Mouse (Mus musculus) frontal cortex, postnatal 14 days (tissue): Measurements from ENCODE around the gene Klhl11.

ENCODE experiments used
- DNase-seq, 2 experiments: peaks; one replicate each; pipeline ENCODE4 v3.0.0; 2022; ENCODE audit warnings: low spot score in 2 of 2

Klhl11 gene

DNA sequence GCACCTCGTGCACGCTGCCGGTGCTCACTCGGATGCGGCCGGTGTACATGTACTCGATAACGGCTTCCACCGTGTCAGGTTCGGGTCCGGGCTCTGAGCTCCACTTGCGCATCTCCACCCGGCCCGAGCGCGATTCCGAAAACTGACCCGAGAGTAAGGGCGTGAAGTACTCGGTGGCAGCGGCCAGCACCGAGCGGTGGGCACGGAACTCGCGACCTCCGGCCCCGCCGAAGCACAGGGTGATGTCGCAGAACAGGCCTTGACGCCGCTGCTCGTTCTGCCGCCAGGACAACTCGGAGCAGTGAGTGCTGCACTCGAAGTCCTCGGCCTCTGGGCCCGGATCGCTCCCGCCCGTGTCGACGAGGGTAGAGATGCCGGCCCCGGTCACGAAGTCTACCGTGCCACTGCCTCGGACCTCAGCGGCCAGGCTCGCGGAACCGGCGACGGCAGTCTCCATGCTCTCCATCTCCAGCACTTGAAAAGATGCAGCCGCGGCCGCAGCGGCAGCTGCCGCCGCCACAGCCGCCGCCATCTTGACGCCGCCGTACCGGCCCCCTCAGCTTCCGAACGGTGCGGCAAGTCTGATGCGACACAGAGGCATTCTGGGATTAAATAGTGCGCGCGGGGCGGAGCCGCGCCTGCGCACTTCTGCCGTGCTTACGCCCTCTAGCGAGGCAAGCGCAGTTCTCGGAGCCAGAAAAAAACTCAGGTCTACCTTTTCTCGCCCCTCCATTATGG is at the start of gene Klhl11:
Klhl11 (minus strand) TSS at position 545 of the 738 bp plus-strand sequence.
- peak; percentile 83 to 90 for DNase-seq

DNA sequence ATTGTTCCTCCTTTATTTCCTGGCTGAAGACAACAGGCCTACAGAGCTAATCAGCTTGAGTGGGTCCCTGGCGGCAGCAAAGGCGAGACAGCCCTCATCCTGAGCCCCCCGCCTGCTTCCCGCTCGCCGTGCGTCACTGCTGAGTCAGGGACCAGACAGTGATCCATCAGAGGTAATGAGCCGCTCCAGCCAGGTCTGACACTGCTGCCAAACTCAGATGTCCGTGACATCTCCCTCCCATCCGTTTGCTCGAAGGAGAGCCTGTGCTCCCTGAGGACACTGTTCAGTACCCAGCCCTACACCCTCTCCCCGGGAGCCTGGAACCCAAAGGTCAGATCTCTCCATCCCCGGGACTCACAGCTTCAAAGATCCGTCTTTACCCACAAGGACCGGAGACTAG is 48.3 kb upstream of the Klhl11 start:
- no peak for DNase-seq

DNA sequence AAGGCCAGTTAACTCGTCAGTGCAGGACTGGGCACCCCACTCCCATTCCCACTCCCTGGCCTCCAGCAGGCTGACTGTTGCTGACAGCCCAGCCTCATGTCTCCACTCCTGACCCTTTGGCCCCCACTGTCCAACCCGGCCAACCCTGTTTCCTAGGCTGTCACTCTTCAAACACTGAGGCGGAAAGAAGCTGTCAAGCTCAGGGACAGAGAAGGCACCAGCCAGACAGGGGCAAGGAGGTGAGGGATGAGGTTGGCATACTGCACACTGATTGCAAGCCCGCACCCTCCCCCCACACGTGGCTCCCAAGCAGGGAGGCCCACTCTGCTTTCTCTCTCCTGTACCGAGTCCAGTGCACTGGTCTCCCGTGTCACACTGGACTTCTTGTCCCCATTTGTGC is 46.6 kb upstream of the Klhl11 start:
- no peak for DNase-seq

DNA sequence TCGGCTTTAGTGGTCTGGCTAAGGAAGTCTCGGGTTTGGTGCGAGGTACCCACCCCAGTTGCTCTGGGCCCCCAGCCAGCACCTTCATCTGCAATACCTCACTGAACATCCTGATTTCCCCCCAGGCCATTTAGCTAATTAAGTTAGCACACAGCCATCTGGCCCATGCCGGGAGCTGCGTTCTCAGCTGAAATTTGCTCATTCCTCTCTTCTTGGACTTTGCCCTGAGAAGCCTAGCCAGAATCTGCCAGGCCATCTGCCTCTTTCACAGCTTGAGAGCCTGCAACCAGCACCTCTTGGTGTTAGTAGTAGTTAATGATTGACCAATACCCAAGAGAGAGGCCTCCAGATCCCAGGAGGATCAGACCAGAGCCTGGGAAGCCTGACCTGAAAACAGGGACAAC is 45.6 kb upstream of the Klhl11 start:
- DNase-seq, result no peak

DNA sequence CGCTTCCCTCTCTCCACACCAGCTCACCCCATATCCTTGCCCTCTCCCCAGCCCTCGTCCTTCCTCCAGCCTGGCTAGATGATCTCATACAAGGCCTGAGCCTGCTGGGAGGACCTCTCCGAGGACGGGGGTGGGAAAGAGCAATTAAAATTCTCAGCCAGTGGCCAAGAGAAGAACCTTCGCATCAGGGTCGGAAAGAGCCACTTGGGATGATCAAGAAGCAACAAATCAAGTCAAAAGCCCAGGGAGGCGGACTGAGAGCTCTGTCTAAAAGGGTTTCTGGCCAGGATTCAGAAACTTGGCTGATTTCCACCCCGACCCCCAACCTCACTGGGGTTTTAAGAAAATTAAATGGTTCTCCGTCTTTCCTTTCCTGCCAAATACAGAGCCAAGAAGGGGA is 43.8 kb upstream of the Klhl11 start:
- no peak for DNase-seq

DNA sequence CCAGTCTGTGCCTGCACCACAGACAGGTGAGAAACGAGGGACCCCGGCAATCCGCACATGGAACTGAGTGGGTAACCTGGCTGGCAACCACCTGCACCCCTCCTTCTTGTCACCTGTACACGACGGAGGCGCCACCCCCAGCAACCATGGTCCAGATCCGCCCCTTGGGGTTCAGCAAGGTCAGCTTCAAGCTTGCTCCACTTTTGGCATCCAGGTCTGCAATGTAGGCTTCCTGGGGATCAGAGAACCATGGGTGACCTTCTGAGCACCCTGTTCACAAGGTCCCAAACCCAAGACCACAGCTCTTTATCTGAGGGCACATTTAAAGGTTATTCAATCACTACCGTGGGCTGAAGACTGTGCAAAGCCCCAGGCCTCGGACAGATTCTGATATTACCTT is 43.2 kb upstream of the Klhl11 start:
- DNase-seq, result no peak

DNA sequence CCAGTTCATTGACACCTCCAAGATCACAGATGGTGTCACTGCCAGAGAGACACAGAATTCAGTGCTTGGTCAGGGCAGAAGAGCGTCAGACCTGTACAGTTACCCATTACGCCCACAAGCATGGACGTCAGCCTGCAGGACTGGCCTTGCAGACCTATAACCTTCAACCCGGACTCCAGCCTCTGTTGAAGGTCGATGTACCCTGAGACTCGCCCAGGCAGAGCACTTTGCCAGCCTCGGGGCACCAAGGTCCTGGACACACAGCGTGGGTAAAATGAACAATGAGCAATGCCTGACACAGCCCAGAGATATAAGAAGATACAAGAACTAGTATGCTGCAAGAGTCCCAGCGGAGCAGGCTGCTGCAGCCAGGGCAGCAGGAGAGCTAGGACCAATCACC is 42.5 kb upstream of the Klhl11 start:
- DNase-seq, result no peak

DNA sequence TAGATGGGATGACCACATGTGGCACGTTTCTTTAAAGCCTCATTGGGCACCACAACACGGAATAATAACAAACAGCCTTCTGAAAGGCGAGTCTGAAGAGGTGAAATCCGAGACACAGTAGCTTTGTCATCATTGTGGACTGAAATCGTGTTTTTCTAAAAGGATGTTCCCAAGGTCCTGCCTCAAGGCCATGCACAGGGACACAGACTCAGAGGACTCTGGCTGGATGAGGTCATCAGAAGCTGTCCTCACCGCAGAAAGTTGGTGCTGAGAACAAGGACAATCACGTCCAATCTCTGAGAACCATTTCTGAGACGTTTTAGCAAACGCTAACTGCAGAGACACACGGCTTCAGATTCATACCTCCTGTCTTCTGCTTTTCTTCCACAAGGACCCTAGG is 41.2 kb upstream of the Klhl11 start:
- DNase-seq, result no peak

DNA sequence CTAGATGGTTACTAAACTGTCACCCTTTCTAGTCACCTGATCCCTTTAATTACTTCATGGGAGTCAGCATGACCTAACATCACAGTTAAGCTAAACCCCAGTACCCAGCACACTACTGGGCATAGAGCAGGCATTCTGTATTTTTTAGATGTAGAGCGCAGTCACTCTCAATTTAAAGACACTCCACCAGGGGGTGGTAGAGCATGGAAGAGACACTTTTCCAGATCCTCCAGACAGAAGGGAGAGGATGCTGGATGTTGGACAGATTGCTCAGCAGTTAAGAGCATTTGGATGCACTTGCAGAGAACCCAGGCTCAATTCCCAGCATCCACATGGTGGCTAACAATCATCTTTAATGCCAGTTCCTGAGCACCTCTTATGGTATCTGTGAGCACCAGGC is 39.8 kb upstream of the Klhl11 start:
- DNase-seq, result no peak

DNA sequence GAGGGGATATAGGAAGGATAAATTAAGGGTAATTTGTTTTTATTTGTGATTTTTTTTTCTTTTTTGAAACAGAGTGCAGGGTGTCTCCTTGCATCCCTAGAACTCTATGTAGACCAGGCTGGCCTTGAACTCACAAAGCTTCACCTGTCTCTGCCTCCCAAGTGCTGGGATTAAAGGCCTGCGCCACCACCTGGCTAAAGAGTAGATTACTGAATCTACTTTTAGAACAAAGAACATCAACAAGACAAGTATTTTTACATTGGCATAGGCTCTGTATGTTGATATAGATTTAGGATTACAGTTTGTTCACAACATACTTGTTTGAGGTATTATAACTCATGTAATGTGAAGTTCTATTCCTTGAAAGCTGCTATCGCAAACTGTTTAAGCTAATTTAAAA is 38.0 kb upstream of the Klhl11 start:
- no peak for DNase-seq

DNA sequence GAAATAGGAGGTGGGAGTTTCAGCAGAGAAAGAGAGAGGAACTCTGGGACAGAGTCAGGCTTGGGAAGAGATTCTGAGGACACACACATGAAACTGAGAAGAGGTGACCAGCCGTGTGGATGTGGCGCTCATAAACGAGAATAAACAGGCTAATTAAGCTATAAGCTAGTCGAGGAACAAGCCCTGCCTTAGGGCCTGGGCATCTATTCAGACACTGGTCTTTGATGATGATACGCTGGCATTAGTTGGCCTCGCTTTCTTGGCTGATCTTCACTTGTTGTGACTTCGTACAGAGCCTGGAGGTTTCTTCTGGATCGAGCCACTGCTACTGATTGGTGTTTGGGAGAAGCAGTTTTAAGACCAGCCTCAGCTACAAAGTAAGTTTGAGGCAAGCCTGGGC is 33.5 kb upstream of the Klhl11 start:
- no peak for DNase-seq

DNA sequence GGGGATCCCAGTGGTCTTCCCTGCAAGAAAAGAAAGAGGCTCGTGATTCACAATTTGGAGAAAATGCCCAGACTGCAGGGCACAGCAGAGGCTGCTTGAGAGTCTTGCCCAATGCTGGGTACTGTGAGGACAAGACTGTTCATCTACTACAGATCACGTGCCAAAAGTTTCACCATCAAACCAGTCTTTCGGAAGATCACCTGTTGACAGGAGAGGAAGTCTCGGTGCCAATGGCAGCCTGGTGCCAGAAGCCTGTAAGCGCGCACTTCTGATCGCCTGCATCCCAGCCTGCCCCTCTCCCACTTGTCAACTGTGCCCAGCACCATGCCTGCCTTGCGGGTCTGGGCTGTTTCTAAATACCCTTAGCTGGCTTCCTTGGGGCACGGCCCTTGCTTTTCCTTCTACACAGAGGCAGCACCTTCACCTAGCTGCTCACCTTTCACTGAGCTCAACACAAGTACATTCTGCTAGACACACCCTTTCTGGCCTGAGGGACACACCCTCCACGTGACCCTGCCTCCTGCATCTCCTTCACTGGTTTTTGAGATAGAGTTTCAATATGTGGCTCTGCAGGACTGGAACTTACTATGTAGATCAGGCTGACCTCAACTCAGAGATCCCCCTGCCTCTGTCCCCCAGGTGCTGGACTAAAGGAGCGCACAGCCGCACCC is 32.6 kb upstream of the Klhl11 start:
- no peak for DNase-seq

DNA sequence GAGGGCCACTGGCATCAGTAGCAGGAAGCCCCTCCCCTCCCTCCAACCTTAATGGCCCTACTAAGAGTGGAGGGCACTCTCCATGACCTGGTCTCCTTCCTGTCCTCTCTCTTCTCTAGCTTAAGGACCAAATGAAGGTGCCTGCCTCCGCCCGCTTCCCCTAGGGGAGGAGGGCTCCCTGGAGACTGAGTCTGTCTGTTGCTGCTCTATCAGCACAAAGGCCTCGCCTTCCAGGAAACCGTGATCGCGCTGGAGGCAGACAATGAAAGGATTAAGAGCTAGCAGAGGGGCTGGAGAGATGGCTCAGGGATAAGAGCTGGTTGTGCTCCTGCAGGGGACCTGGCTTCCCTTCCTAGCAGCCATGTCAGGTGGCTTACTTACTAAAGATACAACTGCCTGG is 28.8 kb upstream of the Klhl11 start:
- DNase-seq, result no peak

DNA sequence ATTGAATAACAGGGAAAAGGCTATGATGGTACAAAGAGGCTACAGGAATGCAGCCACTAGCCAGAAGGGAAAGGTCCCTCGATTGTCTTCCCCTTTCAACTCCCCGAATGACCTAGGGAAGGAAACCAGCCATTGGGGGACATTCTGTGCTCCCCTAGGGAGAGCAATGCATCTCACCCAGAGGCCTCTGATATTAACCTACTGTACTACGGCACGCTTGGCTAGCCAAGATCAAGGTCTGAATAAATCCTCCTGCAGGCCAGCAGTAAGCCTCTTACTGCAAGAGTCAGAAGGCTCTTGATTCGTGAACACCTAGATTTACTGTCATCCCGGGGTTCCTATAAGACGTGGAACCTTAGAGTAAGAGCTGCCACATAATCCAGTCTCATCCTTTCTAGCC is 28.1 kb upstream of the Klhl11 start:
- no peak for DNase-seq

DNA sequence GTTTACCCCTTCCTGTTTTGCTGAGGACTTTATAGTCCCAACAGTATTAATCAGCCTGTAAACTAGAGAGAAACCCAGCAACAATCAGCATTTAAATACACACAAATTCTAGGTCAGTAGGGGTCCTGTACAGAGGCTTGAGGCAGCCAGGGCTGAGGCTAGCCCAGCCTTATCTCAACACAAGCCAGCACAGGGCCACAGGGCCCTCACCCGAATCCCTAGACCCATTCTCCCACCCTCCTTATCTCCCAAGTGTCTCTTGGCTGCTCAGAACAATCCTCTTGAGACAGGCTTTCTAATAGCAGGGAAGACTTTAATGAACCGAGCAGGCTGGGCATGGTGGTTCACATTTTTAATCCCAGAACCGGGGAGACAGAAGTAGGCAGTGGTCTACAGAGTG is 27.7 kb upstream of the Klhl11 start:
- no peak for DNase-seq

DNA sequence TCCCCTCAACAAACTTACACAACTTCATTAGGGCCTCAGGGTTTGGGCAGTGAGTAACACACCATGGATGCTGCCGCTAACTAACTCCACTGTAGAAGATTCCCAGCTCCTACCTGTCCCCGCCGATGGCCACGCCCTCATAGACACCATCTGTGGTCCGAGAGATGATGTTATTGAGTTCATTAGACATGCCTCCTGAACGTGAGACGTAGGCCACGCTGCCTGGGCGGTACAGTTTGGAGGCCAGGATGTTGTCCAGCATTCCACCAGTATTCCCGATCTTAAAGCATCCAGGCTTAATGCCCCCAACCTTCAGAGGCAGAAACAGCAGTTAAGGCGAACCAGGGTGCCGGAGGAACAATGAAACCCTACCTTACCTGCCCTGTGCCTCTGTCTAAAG is 21.2 kb upstream of the Klhl11 start:
- no peak for DNase-seq

DNA sequence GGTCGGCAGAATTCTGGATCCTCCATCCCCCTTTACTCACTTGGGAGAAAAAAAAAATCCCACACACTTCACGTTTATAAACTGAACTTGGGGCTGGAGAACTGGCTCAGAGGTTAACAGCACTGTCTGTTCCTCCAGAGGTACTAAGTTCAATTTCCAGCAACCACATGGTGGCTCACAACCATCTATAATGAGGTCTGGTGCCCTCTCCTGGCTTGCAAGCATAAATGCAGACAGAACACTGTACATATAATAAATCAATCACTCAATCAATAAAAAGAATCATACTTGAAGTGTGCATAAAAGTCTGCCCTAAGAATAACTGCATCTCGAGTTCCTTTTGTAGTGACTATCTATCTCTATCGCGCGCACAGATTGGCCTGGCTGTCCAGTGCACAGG is 18.4 kb upstream of the Klhl11 start:
- DNase-seq, result no peak

DNA sequence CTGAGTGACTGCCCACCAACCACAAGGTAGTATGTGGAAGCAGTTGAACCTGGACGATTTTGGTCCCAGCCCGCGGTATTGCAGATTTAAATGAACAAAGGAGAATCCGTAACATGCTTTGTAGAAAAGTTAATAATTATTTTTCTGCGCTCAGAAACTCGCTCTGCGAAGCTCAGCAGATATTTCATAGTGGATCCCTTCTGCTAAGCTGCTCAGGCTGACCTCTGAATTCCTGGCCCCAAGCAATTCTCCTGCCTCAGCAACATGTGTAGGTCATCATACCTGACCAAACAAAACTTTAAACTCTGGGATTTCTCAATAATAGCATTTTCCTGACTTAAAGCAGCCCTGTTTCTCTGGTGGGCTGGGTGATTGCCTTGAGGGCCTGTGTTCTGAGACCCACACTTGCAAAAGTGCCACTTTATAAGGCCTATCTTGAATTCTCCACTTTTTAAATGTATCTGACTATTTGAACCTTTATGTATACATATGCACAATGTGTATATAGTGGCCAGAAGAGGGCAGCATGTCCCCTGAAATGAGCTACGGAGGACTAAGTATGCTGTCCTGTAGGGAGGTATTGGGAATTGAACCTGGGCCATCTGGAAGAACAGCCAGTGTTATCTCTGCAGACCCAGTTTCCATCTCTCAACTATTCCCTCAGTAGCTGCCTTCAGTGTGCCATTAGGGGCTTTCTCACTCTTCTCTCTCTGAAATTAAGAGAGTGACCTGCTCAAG is 13.4 kb upstream of the Klhl11 start:
- no peak for DNase-seq

DNA sequence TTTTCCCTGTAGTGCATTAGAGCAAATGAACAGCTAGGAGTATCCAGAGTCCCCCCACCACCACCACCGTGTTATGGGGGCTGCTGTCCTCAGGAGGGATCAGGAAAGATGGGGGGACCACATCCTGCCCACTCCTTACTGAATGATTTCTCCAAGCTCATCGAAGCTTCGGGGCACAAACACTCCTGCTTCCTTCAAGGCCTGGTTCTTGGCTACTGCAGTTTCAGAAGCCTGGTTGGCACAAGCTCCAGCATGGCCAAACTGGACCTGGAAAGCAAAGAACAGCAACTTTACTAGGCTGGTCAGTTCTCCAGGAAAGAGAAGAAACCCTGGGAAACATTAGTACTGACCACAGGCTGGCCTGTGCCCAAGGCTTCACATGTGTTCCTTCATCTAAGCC is 11.9 kb upstream of the Klhl11 start:
- no peak for DNase-seq

DNA sequence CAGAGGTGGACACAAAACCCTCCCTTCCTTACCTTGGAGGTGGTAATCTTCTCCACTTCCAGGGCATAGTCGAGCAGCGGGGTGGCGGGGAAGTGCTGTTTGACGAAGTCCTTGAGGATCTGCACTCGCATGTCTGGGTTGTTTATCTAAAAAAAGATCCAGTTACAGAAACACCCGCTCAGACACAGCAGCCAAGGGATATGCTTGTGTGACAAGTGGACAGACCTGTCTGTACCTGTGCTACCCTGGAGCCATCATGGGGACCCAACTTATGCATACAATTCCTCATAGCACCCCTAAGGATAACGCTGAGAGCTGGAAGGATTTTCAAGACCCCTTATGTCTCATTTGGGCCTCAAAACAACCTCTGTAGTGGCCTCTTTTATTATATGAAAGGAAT is 6.6 kb upstream of the Klhl11 start:
- no peak for DNase-seq

DNA sequence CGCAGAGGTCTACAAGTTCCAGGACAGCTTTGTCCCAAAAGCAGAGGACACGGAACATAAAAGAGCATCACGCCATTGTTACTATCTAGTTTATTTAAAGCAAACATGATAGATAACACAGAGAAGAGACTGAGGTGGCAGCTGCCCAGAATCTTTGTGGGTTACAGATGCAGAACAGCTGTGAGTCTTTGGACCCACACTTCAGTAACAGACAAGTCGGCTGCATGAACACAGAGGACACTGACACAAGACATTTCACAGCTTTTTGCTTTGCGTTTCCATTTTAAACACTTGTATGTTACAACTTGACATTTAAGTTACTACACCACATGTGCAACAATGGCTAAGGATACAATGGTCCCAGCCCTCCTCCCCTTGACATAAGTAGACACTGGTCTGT is 3.7 kb upstream of the Klhl11 start:
- DNase-seq, result no peak

DNA sequence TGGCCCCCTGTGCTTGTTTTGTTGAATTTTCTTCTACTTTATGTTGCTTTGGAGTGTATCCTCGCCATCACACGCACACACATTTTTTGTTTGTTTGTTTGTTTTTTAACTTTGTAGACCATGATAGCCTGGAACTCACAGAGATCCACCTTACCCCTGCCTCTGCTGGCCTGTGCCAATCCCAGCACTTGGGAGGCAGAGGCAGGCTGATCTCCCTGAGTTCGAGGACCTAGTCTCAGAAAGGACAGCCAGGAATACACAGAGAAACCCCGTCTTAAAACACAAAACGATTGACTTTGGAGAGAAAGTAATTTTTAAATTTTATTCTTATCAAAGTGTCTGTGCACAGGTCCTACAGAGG is 374 bp upstream of the Klhl11 start:
- DNase-seq, result no peak
